Mouse (Mus musculus) C2C12 (cell line): Measurements from ENCODE around the gene Map3k5. TPM values are rescaled to one million over a fixed set of nuclear protein-coding genes. Genes with fewer than 3 reads are reported as not detected.

ENCODE experiments used
- H3K27me3 ChIP-seq: one replicate; pipeline ENCODE4 v1.6.1; 2011; ENCODE audit not compliant: control insufficient read depth, insufficient read depth, insufficient read length
- H3K36me3 ChIP-seq: one replicate; pipeline ENCODE4 v1.6.1; 2011; ENCODE audit not compliant: control insufficient read depth, insufficient read depth
- H3K4me3 ChIP-seq: one replicate; pipeline ENCODE4 v1.5.1; 2011; ENCODE audit warnings: mild to moderate bottlenecking, control low read depth; ENCODE audit not compliant: poor library complexity, insufficient read depth, severe bottlenecking
- H3K79me2 ChIP-seq: one replicate; pipeline ENCODE4 v1.6.1; 2011; ENCODE audit not compliant: control insufficient read depth, insufficient read depth
- H3K79me3 ChIP-seq: one replicate; pipeline ENCODE4 v1.6.1; 2011; ENCODE audit warnings: low read depth, control low read depth
- H3ac ChIP-seq: one replicate; pipeline ENCODE3; 2011; ENCODE audit warnings: low read depth; ENCODE audit not compliant: control insufficient read depth, insufficient read length
- CEBPB ChIP-seq: IDR thresholded peaks from one replicate; pipeline ENCODE4 v1.6.1; 2011; ENCODE audit warnings: low read depth, mild to moderate bottlenecking, control low read depth, moderate library complexity
- CTCF ChIP-seq: IDR thresholded peaks from one replicate; pipeline ENCODE4 v1.5.1; 2011; ENCODE audit not compliant: control insufficient read depth, insufficient read depth, insufficient read length
- FOSL1 ChIP-seq: IDR thresholded peaks from one replicate; pipeline ENCODE4 v1.8.0; 2011; ENCODE audit warnings: mild to moderate bottlenecking, low read length; ENCODE audit not compliant: poor library complexity, insufficient read depth, severe bottlenecking
- MAX ChIP-seq: IDR thresholded peaks from one replicate; pipeline ENCODE4 v1.6.1; 2011; ENCODE audit warnings: mild to moderate bottlenecking, control low read depth
- MYOD1 ChIP-seq: IDR thresholded peaks from one replicate; pipeline ENCODE4 v1.6.1; 2011; ENCODE audit warnings: low read depth; ENCODE audit not compliant: control insufficient read depth, insufficient read length
- MYOG ChIP-seq: IDR thresholded peaks from one replicate; pipeline ENCODE4 v1.6.1; 2011; ENCODE audit not compliant: control insufficient read depth, insufficient read length; ENCODE audit errors: extremely low read depth
- USF1 ChIP-seq: IDR thresholded peaks from one replicate; pipeline ENCODE4 v1.6.1; 2011; ENCODE audit warnings: low read depth, mild to moderate bottlenecking, control low read depth, moderate library complexity
- polyA plus RNA-seq: library from polyadenylated mRNA; unstranded; fragments of >200 nt; fragmentation: generic; extraction: Trizol; gene quantifications from one replicate; pipeline ENCODE4 v1.2.1, GENCODE M21; 2012; ENCODE audit warnings: missing spikeins

The Map3k5 gene
- polyA plus RNA-seq, 1 experiment: 0.55 TPM

GRCm38 (mm10) chr10:20132933-20133652, 198.8 kb downstream of the Map3k5 start:
- no peak for TF ChIP-seq MYOD1
- no peak for TF ChIP-seq USF1
- no peak for TF ChIP-seq CEBPB
- TF ChIP-seq MYOG: no peak
- TF ChIP-seq CTCF: no peak
- TF ChIP-seq MAX: no peak
- no peak for TF ChIP-seq FOSL1
- Histone ChIP-seq H3K79me2 (no peaks in the 10 kb centered on the region), H3K27me3 (no peaks in the 10 kb centered on the region), H3K79me3 (no peaks in the 10 kb centered on the region), H3ac (no peak overlapping the region), H3K36me3 (no peaks in the 10 kb centered on the region), H3K4me3 (no peak overlapping the region)

- Histone ChIP-seq H3K27me3 (no peaks in the 10 kb centered on the region), H3ac (no peak overlapping the region), H3K79me2 (no peaks in the 10 kb centered on the region), H3K4me3 (no peak overlapping the region), H3K36me3 (no peaks in the 10 kb centered on the region), H3K79me3 (no peaks in the 10 kb centered on the region)
- no peak for TF ChIP-seq MAX
- no peak for TF ChIP-seq FOSL1
- TF ChIP-seq CTCF: no peak
- TF ChIP-seq MYOD1: no peak
- no peak for TF ChIP-seq CEBPB
- no peak for TF ChIP-seq MYOG
- TF ChIP-seq USF1: no peak
Measured at GRCm38 (mm10) chr10:20135350-20136058, 201.2 kb downstream of the Map3k5 start.

DNA sequence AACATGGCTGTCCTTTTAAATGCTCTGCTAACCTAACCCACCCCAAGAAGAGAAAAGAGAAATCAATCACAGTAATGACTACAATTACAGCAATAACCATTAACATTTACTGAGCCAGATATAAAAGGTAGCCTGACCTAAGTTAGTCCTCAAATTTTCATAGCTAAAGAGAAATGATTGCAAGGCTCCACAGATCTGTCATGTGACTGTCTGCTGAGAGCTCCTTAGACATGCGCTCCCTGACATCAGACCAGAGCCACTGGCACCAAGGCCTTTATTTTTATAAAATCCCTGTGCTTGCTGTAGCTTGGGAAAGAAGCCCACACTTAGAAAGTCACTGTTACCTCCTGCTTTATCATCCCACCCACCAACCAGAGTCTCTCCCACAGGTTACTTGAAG, 202.2 kb downstream of the Map3k5 start:
- Histone ChIP-seq H3K79me3 (no peaks in the 10 kb centered on the region), H3K27me3 (no peaks in the 10 kb centered on the region), H3ac (no peak overlapping the region), H3K4me3 (no peak overlapping the region), H3K79me2 (no peaks in the 10 kb centered on the region), H3K36me3 (no peaks in the 10 kb centered on the region)
- TF ChIP-seq MYOD1 (no peak), FOSL1 (no peak), USF1 (no peak), MYOG (no peak), CEBPB (no peak), MAX (no peak), CTCF (no peak)

DNA sequence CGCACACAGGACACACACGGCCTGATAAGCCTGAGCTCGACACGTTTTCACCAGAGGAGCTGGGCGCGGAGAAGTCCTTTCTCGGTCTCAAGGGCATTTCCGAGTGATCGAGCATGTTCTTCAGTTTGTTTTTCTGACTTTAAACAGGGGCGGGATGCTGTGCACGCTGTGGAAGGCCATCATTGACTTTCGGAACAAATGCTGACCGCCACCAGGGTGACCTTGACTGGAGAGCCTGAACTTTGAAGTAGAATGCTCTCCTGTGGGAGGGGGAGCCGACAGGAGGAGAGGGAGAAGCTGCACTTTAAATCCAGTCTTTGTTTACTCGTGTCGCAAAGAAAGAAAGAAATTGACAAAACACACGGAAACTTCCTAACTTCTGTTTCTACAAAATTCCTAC, 207.1 kb downstream of the Map3k5 start:
- no peaks in the 10 kb centered on the region for H3K79me2 ChIP-seq
- no peaks in the 10 kb centered on the region for H3K79me3 ChIP-seq
- TF ChIP-seq CEBPB (no peak), MAX (no peak)

DNA sequence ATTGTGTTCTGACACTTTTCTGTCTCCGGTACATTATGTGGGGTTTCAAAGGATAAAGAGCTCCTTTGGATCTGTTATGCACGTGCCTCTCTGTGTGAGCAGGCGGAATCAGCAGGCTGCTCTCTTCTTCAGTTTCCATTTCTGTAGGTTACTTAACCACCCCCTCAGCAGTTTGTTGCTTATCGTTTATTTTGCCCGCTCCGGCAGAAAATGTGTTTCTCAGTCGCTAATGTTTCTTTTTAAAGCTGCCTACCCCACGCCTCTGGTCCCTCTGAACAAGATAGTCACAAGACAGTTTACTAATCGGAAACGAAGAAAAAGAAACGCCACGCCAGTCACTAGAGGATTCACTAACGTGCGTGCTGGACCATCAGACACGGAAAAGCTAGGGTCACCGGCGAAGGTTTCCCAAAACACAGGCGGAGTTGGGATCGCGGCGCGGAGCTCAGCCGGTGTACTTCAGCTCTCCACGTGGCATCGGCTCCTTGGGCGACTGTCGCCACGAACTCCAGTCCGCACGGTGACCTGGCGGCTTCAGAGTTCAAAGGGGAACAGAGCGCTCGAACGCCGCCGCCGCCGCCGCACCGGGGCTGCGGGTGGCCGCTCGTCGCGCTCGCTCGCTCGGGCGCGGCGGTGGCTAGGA, 214.0 kb downstream of the Map3k5 start, which contains the start of gene Map7:
Gene Map7 (plus strand): TSS at position 342 of the 643 bp plus-strand sequence.
- Histone ChIP-seq H3K79me3 (no peaks in the 10 kb centered on the region), H3K4me3 (no peak within 1 kb of the TSS), H3K79me2 (no peaks in the 10 kb centered on the region), H3K36me3 (no peaks in the 10 kb centered on the region), H3K27me3 (peaks cover 23% of the 10 kb centered on the region), H3ac (no peak within 1 kb of the TSS)
- TF ChIP-seq CTCF (no peak), CEBPB (no peak), MYOG (no peak), MAX (no peak), FOSL1 (no peak), MYOD1 (no peak), USF1 (no peak)

More for the DNA sequence above, 207.1 kb downstream of the Map3k5 start:
- Histone ChIP-seq H3K36me3 (no peaks in the 10 kb centered on the region), H3K27me3 (no peaks in the 10 kb centered on the region), H3ac (no peak overlapping the region), H3K4me3 (no peak overlapping the region)

DNA sequence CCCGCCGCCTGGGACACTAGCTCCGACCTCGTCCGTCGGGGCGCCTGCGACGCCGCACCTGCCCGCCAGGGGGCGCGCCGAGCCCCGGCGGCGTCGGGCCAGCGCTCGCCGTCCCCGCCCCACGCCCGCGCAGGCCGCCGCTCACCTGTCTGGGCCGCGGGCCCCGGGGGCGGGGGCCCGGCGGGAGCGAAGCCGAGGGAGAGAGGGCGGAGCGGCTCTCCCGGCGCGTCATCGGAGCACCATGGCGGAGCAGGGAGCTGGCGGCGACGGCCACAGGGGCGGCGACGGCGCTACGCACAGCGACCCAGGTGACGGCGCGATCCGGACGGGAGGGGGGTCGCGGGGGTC, 214.5 kb downstream of the Map3k5 start:
- TF ChIP-seq CEBPB (no peak), USF1 (no peak), FOSL1 (no peak), CTCF (no peak), MYOD1 (no peak), MYOG (no peak), MAX (no peak)
- no peaks in the 10 kb centered on the region for H3K79me3 ChIP-seq
- H3ac ChIP-seq: no peak overlapping the region
- no peaks in the 10 kb centered on the region for H3K36me3 ChIP-seq
- H3K79me2 ChIP-seq: no peaks in the 10 kb centered on the region
- H3K4me3 ChIP-seq: no peak overlapping the region
- H3K27me3 ChIP-seq: peaks cover 23% of the 10 kb centered on the region
